Mouse (Mus musculus): ENCODE measurements around the gene 6430531B16Rik.

6430531B16Rik gene

GRCm38 (mm10) chr7:139970979-139971378, 7.6 kb downstream of the 6430531B16Rik start:
- no peak for DNase-seq (ENCODE audit: extremely low read depth, low read depth)

DNA sequence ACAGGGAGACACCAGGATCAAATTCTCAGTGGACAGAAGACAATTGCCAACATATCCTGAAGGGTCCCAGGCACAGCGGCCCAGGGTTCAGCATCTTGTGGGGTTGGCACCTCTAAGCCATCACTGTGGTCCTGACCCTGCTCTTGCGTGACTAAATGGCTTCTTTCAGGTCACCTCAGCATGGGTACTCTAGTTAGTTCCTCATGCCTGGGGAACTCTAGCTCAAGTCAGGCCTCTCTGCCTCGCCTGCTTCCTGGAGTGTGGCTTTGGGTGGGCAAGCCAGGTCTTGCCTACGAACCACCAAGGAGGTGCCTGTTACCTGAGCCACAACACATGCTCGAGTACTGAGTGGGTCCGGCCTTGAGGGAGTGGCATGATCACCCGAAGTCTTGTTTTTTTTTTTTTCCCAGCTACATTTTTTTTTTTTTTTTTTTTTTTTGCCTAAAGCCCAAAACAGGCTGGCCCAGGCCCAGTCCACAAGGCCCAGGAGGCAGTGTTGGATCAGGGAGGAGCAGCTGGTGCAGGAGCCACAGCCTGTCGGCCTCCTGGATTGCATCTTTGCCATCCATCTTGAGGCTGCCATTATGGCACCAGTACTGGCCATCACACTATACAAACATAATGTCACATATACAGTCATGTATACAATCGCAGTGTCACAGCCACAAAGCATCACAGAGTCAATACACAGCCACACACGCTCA, 8.2 kb downstream of the 6430531B16Rik start:
- DNase-seq (ENCODE audit: extremely low read depth, low read depth): no peak

GRCm38 (mm10) chr7:139969348-139970130, 9.0 kb downstream of the 6430531B16Rik start:
- DNase-seq (ENCODE audit: extremely low read depth, low read depth): no peak

DNA sequence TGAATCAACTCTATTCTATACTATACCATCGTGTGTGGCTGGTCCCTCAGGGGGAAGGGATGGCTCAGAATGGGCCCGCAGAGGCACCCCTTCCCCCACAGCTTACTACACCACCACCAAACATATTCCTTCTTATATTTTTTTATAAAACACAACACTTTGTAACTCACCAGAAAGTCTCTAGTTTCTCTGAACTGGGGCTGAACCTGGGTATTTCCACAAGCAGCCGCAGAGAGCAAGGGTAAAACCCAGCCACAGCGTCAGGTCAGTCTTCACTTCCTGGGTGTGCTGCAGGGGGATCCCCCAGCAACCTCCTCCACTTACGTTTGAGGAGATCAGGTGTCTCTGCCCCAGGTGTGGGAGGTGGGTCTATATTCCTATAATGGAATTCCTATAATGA, 10.1 kb downstream of the 6430531B16Rik start:
- DNase-seq (ENCODE audit: extremely low read depth, low read depth): no peak

DNA sequence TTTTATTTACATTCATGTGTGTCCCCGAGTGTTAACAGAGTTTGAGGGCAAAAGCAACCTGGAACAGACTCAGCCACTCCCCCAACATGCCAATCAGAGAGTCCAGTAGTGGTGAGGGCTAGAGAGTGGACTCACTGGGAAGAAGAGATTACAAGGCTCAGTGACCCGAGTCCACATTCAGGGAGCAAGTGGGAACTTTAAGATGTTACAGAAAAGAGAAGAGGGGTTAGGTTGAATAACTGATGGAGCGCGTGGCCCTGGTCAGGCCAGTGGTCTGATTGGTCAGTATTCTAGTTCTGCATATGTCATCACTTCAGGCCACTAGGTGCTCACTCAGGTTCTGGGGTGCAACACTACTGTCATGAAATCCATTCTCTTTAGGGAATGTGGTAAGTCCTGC, 11.4 kb downstream of the 6430531B16Rik start:
- no peak for DNase-seq (ENCODE audit: extremely low read depth, low read depth)

GRCm38 (mm10) chr7:139963814-139964213, 14.7 kb downstream of the 6430531B16Rik start:
- no peak for DNase-seq (ENCODE audit: extremely low read depth, low read depth)

DNA sequence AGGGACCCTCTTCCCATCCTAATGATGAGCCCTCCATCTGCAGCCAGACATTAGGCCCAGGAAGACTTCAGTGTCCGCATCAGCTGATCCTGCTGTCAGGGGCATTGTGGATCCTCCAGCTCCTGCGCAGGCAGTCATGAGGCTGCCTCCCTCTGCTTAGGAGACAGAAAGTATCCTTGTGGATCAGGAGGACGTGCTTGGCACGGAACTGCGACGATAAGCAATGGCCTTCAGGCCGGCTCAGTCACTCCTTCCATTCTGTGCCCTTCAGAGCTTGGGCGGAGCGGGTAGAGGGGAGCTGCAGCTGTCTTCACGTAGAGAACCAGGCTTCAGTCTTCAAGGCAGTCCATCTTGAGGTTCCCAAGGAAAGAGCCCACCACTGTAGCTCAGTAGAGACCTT, 17.4 kb downstream of the 6430531B16Rik start:
- no peak for DNase-seq (ENCODE audit: extremely low read depth, low read depth)

GRCm38 (mm10) chr7:139957958-139958357, 20.6 kb downstream of the 6430531B16Rik start:
- no peak for DNase-seq (ENCODE audit: extremely low read depth, low read depth)

GRCm38 (mm10) chr7:139957437-139957836, 21.1 kb downstream of the 6430531B16Rik start:
- DNase-seq (ENCODE audit: extremely low read depth, low read depth): no peak

DNA sequence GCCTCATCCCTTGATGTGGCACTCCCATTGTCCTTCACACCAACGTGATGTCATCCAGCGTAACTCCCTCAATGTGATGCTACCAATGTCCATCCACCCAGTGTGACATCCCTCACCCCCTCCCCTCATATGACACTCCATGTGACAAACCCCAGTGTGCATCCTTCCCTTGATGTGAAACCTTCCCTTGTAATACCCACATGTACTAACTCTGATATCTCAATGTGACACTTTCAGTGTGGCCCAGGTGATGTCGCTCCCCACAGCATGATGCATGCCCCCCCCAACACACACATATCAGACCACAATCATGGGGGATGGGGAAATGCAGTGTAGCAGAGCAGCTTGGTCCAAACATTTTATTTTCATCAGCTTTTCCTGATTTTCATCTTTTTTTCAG, 21.9 kb downstream of the 6430531B16Rik start:
- no peak for DNase-seq (ENCODE audit: extremely low read depth, low read depth)

DNA sequence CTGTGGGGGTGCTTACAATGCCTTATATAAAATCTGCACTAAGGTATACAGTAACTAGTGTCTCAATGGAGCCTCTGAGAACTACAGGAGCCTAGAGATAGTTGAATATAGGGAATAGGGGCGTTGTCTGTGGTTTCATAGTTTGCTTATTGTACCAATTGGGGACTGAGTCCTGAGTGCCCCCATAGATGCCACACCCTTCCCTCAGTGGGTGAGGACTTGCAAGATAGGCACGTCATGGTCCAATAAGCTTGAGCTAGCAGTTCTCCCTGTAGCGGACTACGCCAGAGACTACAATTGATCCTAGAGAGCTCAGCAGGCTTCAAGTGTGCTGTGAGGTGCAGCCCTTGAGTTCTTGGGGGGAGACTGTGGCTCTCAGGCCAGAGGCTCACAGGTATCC, 23.1 kb downstream of the 6430531B16Rik start:
- DNase-seq (ENCODE audit: extremely low read depth, low read depth): no peak

DNA sequence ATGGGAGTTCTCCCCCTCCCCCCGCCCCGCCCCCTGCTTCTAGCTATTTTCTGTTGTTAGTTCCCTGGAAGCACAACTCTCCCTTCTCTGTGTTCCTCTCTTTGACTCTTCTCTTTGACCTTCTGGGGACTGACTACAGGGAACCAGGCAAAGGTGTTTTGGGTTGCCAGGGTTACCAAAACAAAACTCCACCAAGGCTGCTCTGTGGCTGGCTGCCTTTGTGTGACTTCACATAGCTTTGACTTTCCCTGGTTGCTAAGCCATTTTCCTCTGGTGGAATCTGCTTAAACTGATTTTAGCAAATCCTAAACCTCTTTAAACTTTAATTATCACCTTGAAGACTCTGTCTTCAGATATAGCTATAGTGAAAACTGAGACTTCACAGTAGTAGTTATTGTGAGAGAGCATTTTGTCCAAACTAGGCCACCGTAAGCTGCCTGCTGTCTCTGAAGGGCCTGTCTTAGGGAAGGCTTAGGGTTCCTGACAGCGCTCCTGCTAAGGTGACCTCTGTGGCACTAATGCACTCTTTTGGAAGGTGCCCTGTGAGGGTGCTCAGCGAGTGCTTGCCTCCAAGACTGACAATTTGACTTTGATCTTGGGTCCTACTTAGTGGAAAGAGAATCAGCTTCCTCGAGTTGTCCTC, 26.4 kb downstream of the 6430531B16Rik start:
- no peak for DNase-seq (ENCODE audit: extremely low read depth, low read depth)

DNA sequence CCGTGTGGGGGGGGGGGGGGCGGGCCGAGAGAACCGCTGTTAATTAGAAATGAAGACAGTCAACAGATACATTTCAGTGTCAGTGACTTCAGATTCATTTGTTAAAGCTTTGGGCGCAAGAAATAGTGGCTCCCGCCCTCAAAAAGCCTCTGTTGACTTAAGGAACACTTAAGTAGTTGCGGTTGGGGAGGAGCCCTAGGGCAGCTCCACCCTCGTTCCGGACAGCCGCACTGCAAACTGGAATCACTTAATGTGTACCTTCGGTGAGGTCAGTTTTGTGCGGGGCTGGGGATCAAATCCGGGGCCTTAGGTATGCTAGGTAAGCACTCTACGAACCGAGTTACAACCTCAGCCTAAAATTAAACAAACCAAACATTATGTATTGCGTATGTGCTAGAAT, 27.5 kb downstream of the 6430531B16Rik start:
- peak; percentile 40 for DNase-seq (ENCODE audit: extremely low read depth, low read depth)

GRCm38 (mm10) chr7:139950283-139950971, 28.1 kb downstream of the 6430531B16Rik start:
- peak; percentile 55 for DNase-seq (ENCODE audit: extremely low read depth, low read depth)

GRCm38 (mm10) chr7:139949893-139950282, 28.7 kb downstream of the 6430531B16Rik start:
- DNase-seq (ENCODE audit: extremely low read depth, low read depth): peak; percentile 46

- no peak for DNase-seq (ENCODE audit: extremely low read depth, low read depth)
Measured at GRCm38 (mm10) chr7:139946032-139946431, 32.5 kb downstream of the 6430531B16Rik start.

- no peak for DNase-seq (ENCODE audit: extremely low read depth, low read depth)
Measured at GRCm38 (mm10) chr7:139945516-139945915, 33.0 kb downstream of the 6430531B16Rik start.

DNA sequence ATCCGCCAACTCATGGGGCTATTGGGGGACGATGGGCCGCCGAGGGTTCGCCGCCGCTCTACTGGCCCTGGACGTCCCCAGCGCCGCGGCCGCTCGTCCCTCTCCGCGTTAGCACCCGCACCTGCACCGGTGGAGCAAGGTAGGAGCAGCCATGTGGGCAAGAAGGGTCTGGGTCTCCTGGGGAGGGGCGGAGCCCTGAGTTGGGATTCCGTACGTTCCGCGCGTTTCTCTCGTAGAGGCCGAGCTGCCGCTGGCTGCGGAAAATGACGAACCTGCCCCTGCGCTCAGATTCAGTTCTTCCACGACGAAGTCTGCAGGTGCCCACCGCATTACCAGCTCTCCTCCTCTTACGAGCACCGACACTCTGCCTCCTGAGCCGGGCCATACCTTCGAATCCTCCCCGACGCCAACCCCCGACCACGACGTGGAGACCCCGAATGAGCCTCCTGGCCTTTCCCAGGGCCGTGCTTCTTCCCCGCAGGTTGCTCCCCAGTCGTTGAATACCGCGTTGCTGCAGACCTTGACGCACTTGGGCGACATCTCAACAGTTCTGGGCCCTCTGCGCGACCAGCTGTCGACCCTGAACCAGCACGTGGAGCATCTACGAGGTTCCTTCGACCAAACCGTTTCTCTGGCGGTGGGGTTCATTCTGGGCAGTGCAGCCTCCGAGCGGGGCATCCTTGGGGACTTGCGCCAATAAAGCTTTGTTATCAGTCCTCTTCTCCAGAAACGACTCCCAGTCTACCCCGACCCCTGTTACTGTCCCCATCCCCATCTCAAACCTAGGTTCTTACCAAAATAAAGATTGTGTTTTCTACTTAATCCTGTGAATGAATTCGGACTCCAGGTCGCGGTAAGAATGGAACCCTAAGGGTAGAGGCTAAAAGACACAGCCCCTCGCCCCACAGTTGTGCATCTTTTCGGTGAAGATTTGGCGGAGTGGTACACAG, 34.0 kb downstream of the 6430531B16Rik start:
- DNase-seq (ENCODE audit: extremely low read depth, low read depth): no peak

- DNase-seq (ENCODE audit: extremely low read depth, low read depth): no peak
Measured at GRCm38 (mm10) chr7:139943674-139944281, 34.8 kb downstream of the 6430531B16Rik start, which contains the start of gene Utf1. Utf1 (plus strand) TSS chr7:139943789.

Data from MEL-GATA-1-ER (cell line).